Mouse (Mus musculus): ENCODE measurements at regions not wholly inside any gene's neighbourhood (a gene's known extent, or its start where the extent isn't known, plus 50 kb on each side); places are given as distances from the start of the nearest gene placed in this dataset.

GRCm38 (mm10) chr9:87784872-87785271 is 53.8 kb upstream of the Tbx18 start:
- DNase-seq (ENCODE audit: inconsistent ontology term): no peak

GRCm38 (mm10) chr9:87811746-87812145 is 80.7 kb upstream of the Tbx18 start:
- DNase-seq (ENCODE audit: inconsistent ontology term): no peak

- DNase-seq (ENCODE audit: inconsistent ontology term): no peak
Measured at GRCm38 (mm10) chr9:87822276-87822675, 91.2 kb upstream of the Tbx18 start.

- no peak for DNase-seq (ENCODE audit: inconsistent ontology term)
Measured at GRCm38 (mm10) chr9:87824691-87825230, 93.7 kb upstream of the Tbx18 start.

- DNase-seq (ENCODE audit: inconsistent ontology term): peak; percentile 63
Measured at GRCm38 (mm10) chr9:87843898-87844297, 112.8 kb upstream of the Tbx18 start.

- no peak for DNase-seq (ENCODE audit: inconsistent ontology term)
Measured at GRCm38 (mm10) chr9:87844453-87844852, 113.4 kb upstream of the Tbx18 start.

- no peak for DNase-seq (ENCODE audit: inconsistent ontology term)
Measured at GRCm38 (mm10) chr9:87848882-87849281, 117.8 kb upstream of the Tbx18 start.

GRCm38 (mm10) chr9:87850133-87850532 is 119.1 kb upstream of the Tbx18 start:
- peak; percentile 10 for DNase-seq (ENCODE audit: inconsistent ontology term)

- DNase-seq (ENCODE audit: inconsistent ontology term): no peak
Measured at GRCm38 (mm10) chr9:87861588-87861987, 130.5 kb upstream of the Tbx18 start.

- no peak for DNase-seq (ENCODE audit: inconsistent ontology term)
Measured at GRCm38 (mm10) chr9:87865236-87865635, 134.2 kb upstream of the Tbx18 start.

- no peak for DNase-seq (ENCODE audit: inconsistent ontology term)
Measured at GRCm38 (mm10) chr9:87872384-87872905, 141.4 kb upstream of the Tbx18 start.

- no peak for DNase-seq (ENCODE audit: inconsistent ontology term)
Measured at GRCm38 (mm10) chr9:87882587-87882986, 151.5 kb upstream of the Tbx18 start.

- DNase-seq (ENCODE audit: inconsistent ontology term): peak; percentile 83
Measured at GRCm38 (mm10) chr9:87883069-87883468, 152.0 kb upstream of the Tbx18 start.

- DNase-seq (ENCODE audit: inconsistent ontology term): no peak
Measured at GRCm38 (mm10) chr9:87894051-87894450, 163.0 kb upstream of the Tbx18 start.

GRCm38 (mm10) chr9:87894596-87894995 is 163.5 kb upstream of the Tbx18 start:
- DNase-seq (ENCODE audit: inconsistent ontology term): no peak

- no peak for DNase-seq (ENCODE audit: inconsistent ontology term)
Measured at GRCm38 (mm10) chr9:87895526-87895925, 164.5 kb upstream of the Tbx18 start.

GRCm38 (mm10) chr9:87897336-87897735 is 166.3 kb upstream of the Tbx18 start:
- no peak for DNase-seq (ENCODE audit: inconsistent ontology term)

GRCm38 (mm10) chr9:87899368-87899767 is 168.3 kb upstream of the Tbx18 start:
- no peak for DNase-seq (ENCODE audit: inconsistent ontology term)

GRCm38 (mm10) chr9:87899800-87900199 is 168.7 kb upstream of the Tbx18 start:
- no peak for DNase-seq (ENCODE audit: inconsistent ontology term)

GRCm38 (mm10) chr9:87921291-87921690 is 190.2 kb upstream of the Tbx18 start:
- no peak for DNase-seq (ENCODE audit: inconsistent ontology term)

- peak; percentile 56 for DNase-seq (ENCODE audit: inconsistent ontology term)
Measured at GRCm38 (mm10) chr9:87925151-87925550, 194.1 kb upstream of the Tbx18 start.

GRCm38 (mm10) chr9:87933230-87933629 is 202.2 kb upstream of the Tbx18 start:
- DNase-seq (ENCODE audit: inconsistent ontology term): no peak

- DNase-seq (ENCODE audit: inconsistent ontology term): peak; percentile 8
Measured at GRCm38 (mm10) chr9:87952426-87952825, 221.4 kb upstream of the Tbx18 start.

- no peak for DNase-seq (ENCODE audit: inconsistent ontology term)
Measured at GRCm38 (mm10) chr9:87954941-87955340, 223.9 kb upstream of the Tbx18 start.
